Mouse (Mus musculus): ENCODE results near the gene Gpnmb.

GRCm38 (mm10) chr6:49008420-49009160 is 27.8 kb upstream of the Gpnmb start:
- TF ChIP-seq CTCF (IDR thresholded peaks at IDR 0.05; ENCODE audit: low read depth): no peak
- TF ChIP-seq EP300 (IDR thresholded peaks at IDR 0.05; ENCODE audit: low read depth): no peak
